Mouse (Mus musculus): ENCODE data around the gene Zbtb34. TPM values are rescaled to one million over a fixed set of nuclear protein-coding genes. Genes with fewer than 3 reads are reported as not detected.
A peak's percentile ranks its signal among the peaks of the same experiment; 100 is the strongest.

Gene Zbtb34
- polyA plus RNA-seq, 1 experiment from 2014 or later, result 10.8 TPM

- 34% methylated on average over 18 of the region's 18 CpGs for WGBS
- no peaks in the 10 kb centered on the region for H3K27me3 ChIP-seq (ENCODE audit: insufficient read depth, low read length)
- no peaks in the 10 kb centered on the region for H3K36me3 ChIP-seq (ENCODE audit: insufficient read depth)
- H3K4me2 ChIP-seq, result peak overlapping the region; percentile 68
- TF ChIP-seq CTCF (IDR thresholded peaks at IDR 0.05; ENCODE audit: low read depth), result no peak
- no peak for DNase-seq
- no peak overlapping the region for H3K9ac ChIP-seq
- H3K4me1 ChIP-seq (ENCODE audit: insufficient read depth), result no peaks in the 10 kb centered on the region
- H3K27ac ChIP-seq (ENCODE audit: low read depth), result no peak overlapping the region
- H3K4me3 ChIP-seq (ENCODE audit: low read depth, low read length), result peak overlapping the region; percentile 58
- ATAC-seq (ENCODE audit: insufficient read depth), result no peak
- no peaks in the 10 kb centered on the region for H3K9me3 ChIP-seq (ENCODE audit: low read depth, low read length)
Observed at GRCm38 (mm10) chr2:33371648-33372408, 59.3 kb downstream of the Zbtb34 start.

GRCm38 (mm10) chr2:33370777-33371647 is 60.1 kb downstream of the Zbtb34 start, which contains the start of gene Ralgps1:
Gene Ralgps1, minus strand, starts transcription at chr2:33371486.
- Histone ChIP-seq H3K9me3 (ENCODE audit: low read depth, low read length) (no peaks in the 10 kb centered on the region), H3K9ac (peak within 1 kb of the TSS; percentile 54), H3K4me3 (ENCODE audit: low read depth, low read length) (peak within 1 kb of the TSS; percentile 58), H3K27ac (ENCODE audit: low read depth) (peak within 1 kb of the TSS; percentile 92; the same call in 1 of the 2 replicates), H3K36me3 (ENCODE audit: insufficient read depth) (no peaks in the 10 kb centered on the region), H3K4me1 (ENCODE audit: insufficient read depth) (0 out of 2 replicates have a peak, but pooled peaks cover 2% of the 10 kb centered on the region), H3K27me3 (ENCODE audit: insufficient read depth, low read length) (no peaks in the 10 kb centered on the region), H3K4me2 (peak within 1 kb of the TSS; percentile 68)
- DNase-seq (peak; percentile 97), ATAC-seq (ENCODE audit: insufficient read depth) (peak; percentile 99)
- TF ChIP-seq CTCF (IDR thresholded peaks at IDR 0.05; ENCODE audit: low read depth), result no peak
- under 1% methylated on average over 55 of the region's 74 CpGs for WGBS

- peak; percentile 39; the same call in 1 of the 2 replicates for ATAC-seq (ENCODE audit: insufficient read depth)
- H3K27ac ChIP-seq (ENCODE audit: low read depth), result no peak overlapping the region
- H3K9ac ChIP-seq, result no peak overlapping the region
Observed at GRCm38 (mm10) chr2:33370276-33370776, 60.8 kb downstream of the Zbtb34 start.

GRCm38 (mm10) chr2:33369453-33369852 is 61.7 kb downstream of the Zbtb34 start:
- WGBS, result 70% methylated on average over 3 of the region's 3 CpGs
- H3K36me3 ChIP-seq (ENCODE audit: insufficient read depth), result no peaks in the 10 kb centered on the region
- H3K4me2 ChIP-seq, result no peak overlapping the region
- TF ChIP-seq CTCF (IDR thresholded peaks at IDR 0.05; ENCODE audit: low read depth), result no peak
- H3K27ac ChIP-seq (ENCODE audit: low read depth), result no peak overlapping the region
- H3K27me3 ChIP-seq (ENCODE audit: insufficient read depth, low read length), result no peaks in the 10 kb centered on the region
- H3K4me1 ChIP-seq (ENCODE audit: insufficient read depth), result 0 out of 2 replicates have a peak, but pooled peaks cover 2% of the 10 kb centered on the region
- no peak for ATAC-seq (ENCODE audit: insufficient read depth)
- H3K9ac ChIP-seq, result no peak overlapping the region
- no peak overlapping the region for H3K4me3 ChIP-seq (ENCODE audit: low read depth, low read length)
- H3K9me3 ChIP-seq (ENCODE audit: low read depth, low read length), result no peaks in the 10 kb centered on the region
- DNase-seq, result no peak

More at GRCm38 (mm10) chr2:33370276-33370776, 60.8 kb downstream of the Zbtb34 start:
- no peaks in the 10 kb centered on the region for H3K36me3 ChIP-seq (ENCODE audit: insufficient read depth)
- peak overlapping the region; percentile 58 for H3K4me3 ChIP-seq (ENCODE audit: low read depth, low read length)
- 13% methylated on average over 14 of the region's 15 CpGs for WGBS
- H3K9me3 ChIP-seq (ENCODE audit: low read depth, low read length), result no peaks in the 10 kb centered on the region
- no peaks in the 10 kb centered on the region for H3K27me3 ChIP-seq (ENCODE audit: insufficient read depth, low read length)
- H3K4me2 ChIP-seq, result peak overlapping the region; percentile 68
- peak; percentile 4 for DNase-seq
- TF ChIP-seq CTCF (IDR thresholded peaks at IDR 0.05; ENCODE audit: low read depth), result no peak
- 0 out of 2 replicates have a peak, but pooled peaks cover 2% of the 10 kb centered on the region for H3K4me1 ChIP-seq (ENCODE audit: insufficient read depth)

GRCm38 (mm10) chr2:33368486-33368885 is 62.6 kb downstream of the Zbtb34 start:
- WGBS, result 76% methylated on average over 1 of the region's 1 CpGs
- ATAC-seq (ENCODE audit: insufficient read depth), result no peak

GRCm38 (mm10) chr2:33365703-33366471 is 65.2 kb downstream of the Zbtb34 start:
- Histone ChIP-seq H3K36me3 (ENCODE audit: insufficient read depth) (no peaks in the 10 kb centered on the region), H3K4me2 (0 out of 2 replicates have a peak overlapping the region, but pooled peaks have one; percentile 7), H3K4me1 (ENCODE audit: insufficient read depth) (0 out of 2 replicates have a peak, but pooled peaks cover 2% of the 10 kb centered on the region), H3K9ac (no peak overlapping the region; the same call in 1 of the 2 replicates), H3K27ac (ENCODE audit: low read depth) (peak overlapping the region; percentile 56), H3K4me3 (ENCODE audit: low read depth, low read length) (no peak overlapping the region), H3K27me3 (ENCODE audit: insufficient read depth, low read length) (no peaks in the 10 kb centered on the region), H3K9me3 (ENCODE audit: low read depth, low read length) (no peaks in the 10 kb centered on the region)
- DNase-seq (peak; percentile 59), ATAC-seq (ENCODE audit: insufficient read depth) (peak; percentile 60; the same call in 1 of the 2 replicates)
- 47% methylated on average over 9 of the region's 9 CpGs for WGBS
- TF ChIP-seq CTCF (IDR thresholded peaks at IDR 0.05; ENCODE audit: low read depth), result no peak

More at GRCm38 (mm10) chr2:33368486-33368885, 62.6 kb downstream of the Zbtb34 start:
- no peak for DNase-seq
- no peak for TF ChIP-seq CTCF (IDR thresholded peaks at IDR 0.05; ENCODE audit: low read depth)
- H3K9ac ChIP-seq, result no peak overlapping the region
- H3K36me3 ChIP-seq (ENCODE audit: insufficient read depth), result no peaks in the 10 kb centered on the region
- no peaks in the 10 kb centered on the region for H3K9me3 ChIP-seq (ENCODE audit: low read depth, low read length)
- no peak overlapping the region for H3K4me2 ChIP-seq
- H3K27ac ChIP-seq (ENCODE audit: low read depth), result no peak overlapping the region
- H3K4me1 ChIP-seq (ENCODE audit: insufficient read depth), result 0 out of 2 replicates have a peak, but pooled peaks cover 2% of the 10 kb centered on the region
- no peaks in the 10 kb centered on the region for H3K27me3 ChIP-seq (ENCODE audit: insufficient read depth, low read length)
- no peak overlapping the region for H3K4me3 ChIP-seq (ENCODE audit: low read depth, low read length)
